Mouse (Mus musculus) stomach, embryonic 16.5 days (tissue): ENCODE data around the gene Slc37a1. TPM values are rescaled to one million over a fixed set of nuclear protein-coding genes. Genes with fewer than 3 reads are reported as not detected.

Experiments
- ATAC-seq: fragments of 200-750 bp; cut with Nextera tagmentation; 2 replicates; pipeline ENCODE4 v1.8.0; 2017; ENCODE audit warnings: moderate number of reproducible peaks, moderate TSS enrichment; ENCODE audit not compliant: insufficient read depth, low FRiP score
- H3K27ac ChIP-seq: fragments of 300-500 bp; sonication (generic); 2 replicates; pipeline ENCODE4 v1.5.1; 2014; ENCODE audit warnings: low read length
- H3K27me3 ChIP-seq: fragments of 300-500 bp; sonication (generic); 2 replicates; pipeline ENCODE4 v1.6.1; 2014; ENCODE audit warnings: low read length, control low read depth, mixed read lengths; ENCODE audit not compliant: control insufficient read depth, insufficient read depth
- H3K36me3 ChIP-seq: fragments of 300-500 bp; sonication (generic); 2 replicates; pipeline ENCODE4 v1.6.1; 2014; ENCODE audit warnings: low read length; ENCODE audit not compliant: control insufficient read depth, insufficient read depth
- H3K4me1 ChIP-seq: fragments of 300-500 bp; sonication (generic); 2 replicates; pipeline ENCODE4 v1.6.1; 2014; ENCODE audit warnings: low read length, control low read depth, mixed read lengths; ENCODE audit not compliant: control insufficient read depth, insufficient read depth
- H3K4me2 ChIP-seq: fragments of 300-500 bp; sonication (generic); 2 replicates; pipeline ENCODE4 v1.6.1; 2014; ENCODE audit warnings: low read depth, low read length, mixed read lengths
- H3K4me3 ChIP-seq: fragments of 300-500 bp; sonication (generic); replicated peaks from 2 replicates; pipeline ENCODE4 v1.5.1; 2014; ENCODE audit warnings: mild to moderate bottlenecking, low read length
- H3K9ac ChIP-seq: fragments of 300-500 bp; sonication (generic); 2 replicates; pipeline ENCODE4 v1.6.1; 2014; ENCODE audit warnings: low read length
- H3K9me3 ChIP-seq: fragments of 300-500 bp; sonication (generic); replicated peaks from 2 replicates; pipeline ENCODE4 v1.6.1; 2016; ENCODE audit warnings: low read length, control low read depth; ENCODE audit not compliant: control insufficient read depth
- WGBS: fragments of 180-500 bp; shearing (Covaris S2); extraction: QIAGEN DNeasy Blood & Tissue Kit; methylation state at CpG from one replicate; pipeline ENCODE4 v1.1.7; 2014; 5-methylcytosine and 5-hydroxymethylcytosine counted together
- polyA plus RNA-seq: library from polyadenylated mRNA; unstranded; fragments of >200 nt; fragmentation: Nextera tagmentation; extraction: Ambion mirVana; gene quantifications from 2 replicates; pipeline ENCODE4 v1.2.1, GENCODE M21; 2015

The Slc37a1 gene
- polyA plus RNA-seq, 1 experiment from 2014 or later = 16.1 TPM

DNA sequence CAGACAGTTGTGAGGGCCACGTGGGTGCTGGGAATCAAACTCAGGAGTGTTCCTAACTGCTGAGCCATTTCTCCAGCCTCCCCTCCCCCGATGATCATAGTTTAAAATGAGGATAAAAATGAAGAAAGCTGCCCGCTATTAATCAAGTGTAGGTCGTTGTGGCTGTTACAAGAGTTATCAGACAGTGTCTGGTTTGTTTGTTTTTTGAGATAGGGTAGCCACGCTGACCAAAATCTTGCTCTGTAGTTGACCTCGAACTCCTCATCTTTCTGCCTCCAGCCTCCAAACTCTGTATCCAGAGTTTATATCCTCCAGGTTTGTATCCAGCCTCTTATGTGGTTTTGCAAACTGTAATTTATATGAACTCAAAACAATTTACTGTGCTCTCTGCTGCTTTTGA is 6.3 kb upstream of the Slc37a1 start:
- ATAC-seq = no peak
- H3K27ac ChIP-seq = no peak overlapping the region
- H3K4me1 ChIP-seq = 0 out of 2 replicates have a peak, but pooled peaks cover 5% of the 10 kb centered on the region
- WGBS = 45% methylated on average over 6 of the region's 6 CpGs
- H3K27me3 ChIP-seq = no peaks in the 10 kb centered on the region
- H3K36me3 ChIP-seq = no peaks in the 10 kb centered on the region
- H3K4me2 ChIP-seq = no peak overlapping the region
- H3K4me3 ChIP-seq = no peak overlapping the region
- no peaks in the 10 kb centered on the region for H3K9me3 ChIP-seq
- no peak overlapping the region for H3K9ac ChIP-seq

DNA sequence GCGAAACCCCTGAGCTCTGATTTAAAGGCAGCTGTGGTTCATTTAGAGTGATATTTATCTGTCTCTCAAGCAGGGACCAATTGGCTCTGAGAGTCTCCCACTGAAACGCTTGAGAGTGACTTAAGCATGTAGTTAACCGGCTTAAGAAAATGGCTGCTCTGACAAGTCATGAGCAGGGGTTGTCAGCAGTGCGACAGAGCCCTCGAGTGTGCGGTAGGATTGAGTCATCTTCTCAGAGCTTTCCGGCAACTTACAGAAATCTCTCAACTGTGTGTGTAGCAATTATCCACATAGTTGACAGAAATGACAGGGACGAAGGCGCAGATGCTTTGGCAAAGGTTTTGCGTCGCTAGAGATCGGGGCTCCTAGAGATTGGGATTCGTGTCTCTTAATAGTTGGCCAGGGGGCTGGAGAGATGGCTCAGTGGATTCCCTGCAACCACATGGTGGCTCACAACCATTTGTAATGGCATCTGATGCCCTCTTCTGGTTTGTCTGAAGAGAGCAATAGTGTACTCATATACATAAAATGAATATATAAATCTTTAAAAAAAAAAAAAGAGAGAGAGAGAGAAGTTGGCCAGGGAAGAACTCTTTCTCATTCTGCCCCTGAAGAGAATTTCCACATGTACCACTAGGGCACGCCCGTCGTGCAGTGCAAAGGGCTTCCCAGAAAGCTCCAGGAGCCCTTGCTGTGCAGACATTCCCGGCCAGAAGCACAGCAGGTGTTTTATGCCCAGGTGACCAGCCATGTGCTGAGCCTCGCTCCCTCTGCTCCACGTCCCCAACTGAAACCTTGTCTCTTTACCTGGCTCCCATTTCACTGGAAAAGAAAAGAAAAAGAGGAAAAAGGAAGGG is 4.5 kb upstream of the Slc37a1 start:
- Histone ChIP-seq H3K4me2 (no peak overlapping the region), H3K27ac (no peak overlapping the region), H3K36me3 (no peaks in the 10 kb centered on the region), H3K4me1 (no peaks in the 10 kb centered on the region), H3K4me3 (no peak overlapping the region), H3K27me3 (no peaks in the 10 kb centered on the region), H3K9ac (no peak overlapping the region), H3K9me3 (no peaks in the 10 kb centered on the region)
- WGBS = 48% methylated on average over 19 of the region's 19 CpGs
- ATAC-seq = no peak

DNA sequence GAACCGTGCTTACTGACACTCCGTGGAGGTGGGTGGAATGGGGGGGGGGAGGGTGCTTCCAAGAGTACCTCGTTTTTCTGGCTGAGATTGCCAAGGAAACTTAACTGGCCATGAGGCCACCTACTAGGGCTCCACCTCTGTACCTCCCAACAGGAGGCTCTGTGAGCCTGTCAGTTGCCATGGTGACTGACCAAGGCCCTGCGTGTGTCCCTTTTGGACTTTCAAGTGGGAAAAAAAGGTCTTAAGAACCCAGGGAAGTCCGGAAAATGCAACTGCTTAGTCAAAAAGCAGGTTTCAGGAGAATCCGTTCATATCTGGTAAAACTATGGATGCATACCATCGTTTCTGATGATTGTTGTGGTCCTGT is 3.9 kb upstream of the Slc37a1 start:
- ATAC-seq = no peak
- H3K36me3 ChIP-seq = no peaks in the 10 kb centered on the region

DNA sequence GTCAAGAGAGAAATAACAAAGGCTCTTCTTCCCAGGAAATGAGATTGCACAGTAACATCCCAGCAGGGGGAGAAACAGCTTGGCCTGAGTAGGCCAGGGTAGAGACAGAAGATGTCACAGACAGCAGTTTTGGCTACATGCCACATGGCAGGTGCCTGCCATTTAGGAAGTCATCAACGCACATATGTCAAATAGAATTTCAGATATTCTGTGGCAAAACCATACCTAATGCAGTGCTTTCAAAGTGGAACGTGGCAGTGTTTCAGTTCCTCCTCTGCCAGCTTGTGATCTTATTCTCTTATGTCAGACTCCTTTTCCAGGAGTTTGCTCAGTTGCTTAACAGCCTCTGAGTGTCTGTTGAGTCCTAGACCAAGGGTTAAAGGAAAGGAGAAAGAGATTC is 725 bp upstream of the Slc37a1 start:
- 78% methylated on average over 2 of the region's 2 CpGs for WGBS
- H3K4me2 ChIP-seq = no peak overlapping the region
- no peaks in the 10 kb centered on the region for H3K27me3 ChIP-seq
- no peak overlapping the region for H3K9ac ChIP-seq
- H3K36me3 ChIP-seq = no peaks in the 10 kb centered on the region
- H3K27ac ChIP-seq = no peak overlapping the region
- H3K4me3 ChIP-seq = no peak overlapping the region
- ATAC-seq = no peak
- no peaks in the 10 kb centered on the region for H3K4me1 ChIP-seq
- no peaks in the 10 kb centered on the region for H3K9me3 ChIP-seq

More for the DNA sequence above, 3.9 kb upstream of the Slc37a1 start:
- no peak overlapping the region for H3K4me3 ChIP-seq
- no peaks in the 10 kb centered on the region for H3K9me3 ChIP-seq
- WGBS = 27% methylated on average over 7 of the region's 7 CpGs
- H3K9ac ChIP-seq = no peak overlapping the region
- no peak overlapping the region for H3K27ac ChIP-seq
- H3K27me3 ChIP-seq = no peaks in the 10 kb centered on the region
- H3K4me1 ChIP-seq = no peaks in the 10 kb centered on the region
- no peak overlapping the region for H3K4me2 ChIP-seq

DNA sequence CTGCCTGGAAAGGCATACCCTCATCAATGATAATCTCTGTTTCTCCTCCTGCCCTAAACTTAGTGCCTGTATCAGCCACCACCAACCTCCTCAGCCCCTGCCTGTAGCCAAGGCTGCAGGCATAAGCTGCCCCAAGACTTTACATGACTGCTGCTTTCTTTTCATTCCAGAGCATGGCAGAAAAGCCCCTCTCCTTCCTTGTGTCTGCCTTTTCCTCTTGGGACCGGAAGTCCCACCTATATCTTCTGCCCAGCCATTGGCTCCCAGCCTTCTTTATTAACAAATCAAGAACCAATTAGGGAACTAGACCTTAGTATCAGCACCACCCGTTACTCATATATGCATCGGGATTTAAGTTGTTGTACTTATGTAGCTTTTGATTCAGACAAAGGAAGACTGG is 624 bp downstream of the Slc37a1 start:
- 75% methylated on average over 3 of the region's 3 CpGs for WGBS
- Histone ChIP-seq H3K9me3 (no peaks in the 10 kb centered on the region), H3K4me3 (no peak overlapping the region), H3K4me1 (no peaks in the 10 kb centered on the region), H3K27ac (no peak overlapping the region), H3K27me3 (no peaks in the 10 kb centered on the region), H3K4me2 (no peak overlapping the region), H3K36me3 (no peaks in the 10 kb centered on the region), H3K9ac (no peak overlapping the region)
- no peak for ATAC-seq

DNA sequence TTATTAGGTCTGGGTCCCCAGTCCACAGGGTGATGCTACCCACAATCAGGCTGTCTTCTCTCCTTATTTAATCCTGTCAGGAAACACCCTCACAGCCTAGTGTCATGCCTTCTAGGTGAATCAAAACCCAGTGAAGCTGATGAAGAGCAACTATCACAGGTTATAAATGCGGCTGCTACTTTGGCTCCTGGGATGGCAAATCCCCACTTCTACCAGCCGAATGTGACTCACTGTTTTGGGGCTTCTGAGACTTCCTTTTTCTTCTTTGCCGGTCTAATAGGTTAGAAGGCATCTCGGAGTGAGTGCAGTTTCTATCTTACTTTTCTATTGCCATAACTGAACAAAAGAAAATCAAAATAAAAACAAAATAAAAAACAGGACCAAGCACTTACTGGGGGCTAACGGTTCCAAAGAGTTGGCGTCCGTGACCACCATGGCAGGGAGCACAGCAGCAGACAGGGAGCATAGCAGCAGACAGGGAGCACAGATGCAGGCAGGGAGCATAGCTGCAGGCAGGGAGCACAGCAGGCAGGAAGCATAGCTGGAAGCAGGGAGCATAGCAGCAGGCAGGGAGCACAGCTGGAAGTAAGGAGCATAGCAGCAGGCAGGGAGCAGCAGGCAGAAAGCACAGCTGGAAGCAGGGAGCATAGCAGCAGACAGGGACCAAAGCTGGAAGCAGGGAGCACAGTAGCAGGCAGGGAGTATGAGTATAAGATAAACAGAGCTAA is 2.6 kb downstream of the Slc37a1 start:
- no peak for ATAC-seq
- Histone ChIP-seq H3K9me3 (no peaks in the 10 kb centered on the region), H3K9ac (no peak overlapping the region), H3K27me3 (no peaks in the 10 kb centered on the region), H3K4me1 (no peaks in the 10 kb centered on the region), H3K4me3 (no peak overlapping the region), H3K4me2 (no peak overlapping the region), H3K27ac (no peak overlapping the region), H3K36me3 (no peaks in the 10 kb centered on the region)
- 70% methylated on average over 7 of the region's 7 CpGs for WGBS

DNA sequence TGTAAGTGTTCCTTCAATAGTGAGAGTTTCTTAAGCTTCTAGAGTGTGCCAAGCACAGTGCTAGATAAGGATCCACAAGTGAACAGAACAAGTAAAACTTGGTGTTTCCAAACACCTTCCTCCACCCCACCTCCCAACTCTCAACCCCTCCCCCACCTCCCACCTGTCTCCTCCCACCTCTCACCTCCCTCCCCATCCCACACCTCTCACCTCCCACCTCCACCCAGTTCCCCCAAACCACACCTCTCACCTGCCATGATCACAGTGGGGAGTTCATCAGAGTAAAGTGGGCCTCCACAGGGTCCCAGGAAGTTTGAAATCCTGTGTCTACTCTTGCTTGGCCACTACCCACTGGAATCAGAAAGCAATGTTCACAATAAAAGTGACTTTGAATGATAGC is 3.7 kb downstream of the Slc37a1 start:
- Histone ChIP-seq H3K27me3 (no peaks in the 10 kb centered on the region), H3K4me2 (no peak overlapping the region), H3K4me3 (no peak overlapping the region), H3K27ac (no peak overlapping the region), H3K9me3 (no peaks in the 10 kb centered on the region), H3K4me1 (no peaks in the 10 kb centered on the region), H3K36me3 (no peaks in the 10 kb centered on the region), H3K9ac (no peak overlapping the region)
- ATAC-seq = no peak

DNA sequence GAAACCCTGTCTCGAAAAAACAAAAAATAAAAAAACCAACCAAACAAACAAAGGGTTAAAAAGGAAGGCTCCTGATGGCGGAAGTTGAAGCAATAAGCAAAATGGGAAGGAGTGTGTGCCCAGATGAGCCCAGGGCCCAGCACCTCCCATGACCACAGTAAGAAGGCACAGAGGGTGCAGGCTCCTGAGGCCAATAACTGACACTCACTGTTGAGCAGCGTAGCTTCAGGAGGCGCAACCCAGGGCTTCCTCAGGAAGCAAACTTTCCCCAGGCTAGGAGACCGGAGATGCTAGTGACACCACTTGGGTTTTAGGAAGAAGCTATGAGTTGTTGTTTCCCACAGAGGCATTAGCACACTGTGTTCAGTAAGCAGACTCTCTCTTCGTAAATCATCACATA is 4.3 kb downstream of the Slc37a1 start:
- 74% methylated on average over 6 of the region's 6 CpGs for WGBS
- H3K4me1 ChIP-seq = no peaks in the 10 kb centered on the region
- no peak overlapping the region for H3K4me2 ChIP-seq
- ATAC-seq = no peak
- H3K4me3 ChIP-seq = no peak overlapping the region
- no peaks in the 10 kb centered on the region for H3K9me3 ChIP-seq
- H3K27ac ChIP-seq = no peak overlapping the region
- H3K36me3 ChIP-seq = no peaks in the 10 kb centered on the region
- H3K27me3 ChIP-seq = no peaks in the 10 kb centered on the region
- H3K9ac ChIP-seq = no peak overlapping the region
